Mouse (Mus musculus): Measurements from ENCODE around the gene Mettl27.

GRCm38 (mm10) chr5:134955491-134955890 lies 23.3 kb downstream of the Mettl27 start:
- no peak for TF ChIP-seq POLR2A (IDR thresholded peaks at IDR 0.05; ENCODE audit: borderline replicate concordance, extremely low read depth, insufficient read depth, insufficient read length, poor library complexity, severe bottlenecking)
- TF ChIP-seq CTCF (IDR thresholded peaks at IDR 0.05; ENCODE audit: borderline replicate concordance, extremely low read depth, insufficient read depth, insufficient read length) = no peak

Measured in brain, embryonic 14.5 days (tissue).